Mouse (Mus musculus): ENCODE measurements around the gene Flot2. TPM values are rescaled to one million over a fixed set of nuclear protein-coding genes. Genes with fewer than 3 reads are reported as not detected.
"Not testable (repeated sequence)": the region's sequence is repeated elsewhere in the genome, so short reads cannot be mapped to it uniquely, and the experiment has no call there.

Flot2 gene
- polyA plus RNA-seq, 1 experiment, result 44.1 TPM

DNA sequence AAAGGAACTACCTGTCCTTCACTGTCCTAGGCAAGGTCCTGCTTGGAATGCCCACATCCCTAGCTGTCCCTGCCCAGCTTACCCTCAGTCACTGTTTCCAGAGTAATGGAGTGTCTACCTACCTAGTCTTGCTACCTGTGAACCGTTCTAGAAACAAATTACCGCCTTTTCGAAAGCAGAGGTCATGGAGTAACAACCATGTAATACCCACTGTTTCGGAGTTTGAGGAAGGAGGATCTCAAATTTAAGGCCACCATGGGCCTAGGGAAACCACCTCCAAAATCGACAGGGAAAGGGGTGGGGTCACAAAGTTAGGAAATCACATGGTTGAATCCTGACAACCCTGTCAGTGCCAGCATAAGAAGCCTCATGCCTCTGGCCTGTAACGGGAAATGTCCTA lies 6.3 kb upstream of the Flot2 start:
- no peak for TF ChIP-seq POLR2A (IDR thresholded peaks at IDR 0.05; ENCODE audit: borderline replicate concordance, control insufficient read depth, low read depth, low read length)
- no peak for TF ChIP-seq CTCF (IDR thresholded peaks at IDR 0.05; ENCODE audit: control insufficient read depth, insufficient read depth, low read length)
- Histone ChIP-seq H3K4me1 (ENCODE audit: control insufficient read depth, insufficient read depth, low read length) (peaks cover 4% of the 10 kb centered on the region), H3K27ac (ENCODE audit: control insufficient read depth, insufficient read depth, low read depth, low read length, poor library complexity) (no peak overlapping the region), H3K4me3 (replicated peaks; ENCODE audit: control insufficient read depth, low read depth, low read length) (no peak overlapping the region)
- 44% methylated on average over 6 of the region's 6 CpGs for WGBS

GRCm38 (mm10) chr11:78031947-78032808 lies 5.6 kb upstream of the Flot2 start, which contains the start of gene Dhrs13:
TSS of gene Dhrs13 (plus strand) at chr11:78032280.
- peak; percentile 46; the same call in 1 of the 2 replicates for TF ChIP-seq POLR2A (IDR thresholded peaks at IDR 0.05; ENCODE audit: borderline replicate concordance, control insufficient read depth, low read depth, low read length)
- peak; percentile 85 for TF ChIP-seq CTCF (IDR thresholded peaks at IDR 0.05; ENCODE audit: control insufficient read depth, insufficient read depth, low read length)
- H3K4me3 ChIP-seq (replicated peaks; ENCODE audit: control insufficient read depth, low read depth, low read length), result peak within 1 kb of the TSS; percentile 65
- peaks cover 4% of the 10 kb centered on the region for H3K4me1 ChIP-seq (ENCODE audit: control insufficient read depth, insufficient read depth, low read length)
- peak within 1 kb of the TSS; percentile 66; the same call in 1 of the 2 replicates for H3K27ac ChIP-seq (ENCODE audit: control insufficient read depth, insufficient read depth, low read depth, low read length, poor library complexity)
- WGBS, result under 1% methylated on average over 96 of the region's 96 CpGs

GRCm38 (mm10) chr11:78032809-78033195 lies 4.9 kb upstream of the Flot2 start:
- no peak overlapping the region for H3K27ac ChIP-seq (ENCODE audit: control insufficient read depth, insufficient read depth, low read depth, low read length, poor library complexity)
- peaks cover 4% of the 10 kb centered on the region for H3K4me1 ChIP-seq (ENCODE audit: control insufficient read depth, insufficient read depth, low read length)
- TF ChIP-seq POLR2A (IDR thresholded peaks at IDR 0.05; ENCODE audit: borderline replicate concordance, control insufficient read depth, low read depth, low read length) (no peak), CTCF (IDR thresholded peaks at IDR 0.05; ENCODE audit: control insufficient read depth, insufficient read depth, low read length) (no peak)
- peak overlapping the region; percentile 65 for H3K4me3 ChIP-seq (replicated peaks; ENCODE audit: control insufficient read depth, low read depth, low read length)
- WGBS, result 15% methylated on average over 5 of the region's 5 CpGs

- WGBS, result 94% methylated on average over 23 of the region's 23 CpGs
- TF ChIP-seq POLR2A (IDR thresholded peaks at IDR 0.05; ENCODE audit: borderline replicate concordance, control insufficient read depth, low read depth, low read length) (no peak), CTCF (IDR thresholded peaks at IDR 0.05; ENCODE audit: control insufficient read depth, insufficient read depth, low read length) (no peak)
- Histone ChIP-seq H3K4me1 (ENCODE audit: control insufficient read depth, insufficient read depth, low read length) (peaks cover 4% of the 10 kb centered on the region), H3K27ac (ENCODE audit: control insufficient read depth, insufficient read depth, low read depth, low read length, poor library complexity) (no peak overlapping the region), H3K4me3 (replicated peaks; ENCODE audit: control insufficient read depth, low read depth, low read length) (no peak overlapping the region)
Observed at GRCm38 (mm10) chr11:78033931-78034617, 3.7 kb upstream of the Flot2 start.

- TF ChIP-seq POLR2A (IDR thresholded peaks at IDR 0.05; ENCODE audit: borderline replicate concordance, control insufficient read depth, low read depth, low read length) (no peak), CTCF (IDR thresholded peaks at IDR 0.05; ENCODE audit: control insufficient read depth, insufficient read depth, low read length) (no peak)
- WGBS, result 90% methylated on average over 10 of the region's 10 CpGs
- no peak overlapping the region for H3K4me3 ChIP-seq (replicated peaks; ENCODE audit: control insufficient read depth, low read depth, low read length)
- H3K27ac ChIP-seq (ENCODE audit: control insufficient read depth, insufficient read depth, low read depth, low read length, poor library complexity), result no peak overlapping the region
- peaks cover 2% of the 10 kb centered on the region for H3K4me1 ChIP-seq (ENCODE audit: control insufficient read depth, insufficient read depth, low read length)
Observed at GRCm38 (mm10) chr11:78036791-78037190, 940 bp upstream of the Flot2 start.

GRCm38 (mm10) chr11:78040878-78041277 lies 3.1 kb downstream of the Flot2 start:
- H3K4me1 ChIP-seq (ENCODE audit: control insufficient read depth, insufficient read depth, low read length), result peaks cover 2% of the 10 kb centered on the region
- 53% methylated on average over 2 of the region's 2 CpGs for WGBS
- H3K4me3 ChIP-seq (replicated peaks; ENCODE audit: control insufficient read depth, low read depth, low read length), result no peak overlapping the region
- no peak for TF ChIP-seq POLR2A (IDR thresholded peaks at IDR 0.05; ENCODE audit: borderline replicate concordance, control insufficient read depth, low read depth, low read length)
- no peak for TF ChIP-seq CTCF (IDR thresholded peaks at IDR 0.05; ENCODE audit: control insufficient read depth, insufficient read depth, low read length)
- H3K27ac ChIP-seq (ENCODE audit: control insufficient read depth, insufficient read depth, low read depth, low read length, poor library complexity), result no peak overlapping the region

- WGBS, result 90% methylated on average over 4 of the region's 4 CpGs
- not testable (repeated sequence) for H3K4me1 ChIP-seq (ENCODE audit: control insufficient read depth, insufficient read depth, low read length); H3K4me3 ChIP-seq (replicated peaks; ENCODE audit: control insufficient read depth, low read depth, low read length); H3K27ac ChIP-seq (ENCODE audit: control insufficient read depth, insufficient read depth, low read depth, low read length, poor library complexity)
Observed at GRCm38 (mm10) chr11:78042290-78042870, 4.6 kb downstream of the Flot2 start.

- H3K4me1 ChIP-seq (ENCODE audit: control insufficient read depth, insufficient read depth, low read length), result no peaks in the 10 kb centered on the region
- H3K4me3 ChIP-seq (replicated peaks; ENCODE audit: control insufficient read depth, low read depth, low read length), result no peak overlapping the region
- TF ChIP-seq POLR2A (IDR thresholded peaks at IDR 0.05; ENCODE audit: borderline replicate concordance, control insufficient read depth, low read depth, low read length) (no peak), CTCF (IDR thresholded peaks at IDR 0.05; ENCODE audit: control insufficient read depth, insufficient read depth, low read length) (no peak)
- H3K27ac ChIP-seq (ENCODE audit: control insufficient read depth, insufficient read depth, low read depth, low read length, poor library complexity), result no peak overlapping the region
- 47% methylated on average over 5 of the region's 5 CpGs for WGBS
Observed at GRCm38 (mm10) chr11:78044758-78045251, 7.1 kb downstream of the Flot2 start.

GRCm38 (mm10) chr11:78048637-78049036 lies 10.9 kb downstream of the Flot2 start:
- H3K27ac ChIP-seq (ENCODE audit: control insufficient read depth, insufficient read depth, low read depth, low read length, poor library complexity); H3K4me1 ChIP-seq (ENCODE audit: control insufficient read depth, insufficient read depth, low read length); H3K4me3 ChIP-seq (replicated peaks; ENCODE audit: control insufficient read depth, low read depth, low read length): not testable (repeated sequence)
- 80% methylated on average over 4 of the region's 4 CpGs for WGBS
